Mouse (Mus musculus) urinary bladder, adult 2 months (tissue): ENCODE measurements around the gene Gm38431. TPM values are rescaled to one million over a fixed set of nuclear protein-coding genes. Genes with fewer than 3 reads are reported as not detected.

ENCODE experiments used
- DNase-seq: peaks from one replicate; pipeline ENCODE4 v3.0.0; 2022; ENCODE audit warnings: low spot score
- polyA plus RNA-seq: library from polyadenylated mRNA; depleted of rRNA; stranded (reverse); fragments of >200 nt; gene quantifications from 2 replicates; pipeline ENCODE4 v1.2.3, GENCODE M21; 2012; rRNA removed

Gm38431 gene
- polyA plus RNA-seq, result 1.3 and 1.8 TPM in 2 replicates

DNA sequence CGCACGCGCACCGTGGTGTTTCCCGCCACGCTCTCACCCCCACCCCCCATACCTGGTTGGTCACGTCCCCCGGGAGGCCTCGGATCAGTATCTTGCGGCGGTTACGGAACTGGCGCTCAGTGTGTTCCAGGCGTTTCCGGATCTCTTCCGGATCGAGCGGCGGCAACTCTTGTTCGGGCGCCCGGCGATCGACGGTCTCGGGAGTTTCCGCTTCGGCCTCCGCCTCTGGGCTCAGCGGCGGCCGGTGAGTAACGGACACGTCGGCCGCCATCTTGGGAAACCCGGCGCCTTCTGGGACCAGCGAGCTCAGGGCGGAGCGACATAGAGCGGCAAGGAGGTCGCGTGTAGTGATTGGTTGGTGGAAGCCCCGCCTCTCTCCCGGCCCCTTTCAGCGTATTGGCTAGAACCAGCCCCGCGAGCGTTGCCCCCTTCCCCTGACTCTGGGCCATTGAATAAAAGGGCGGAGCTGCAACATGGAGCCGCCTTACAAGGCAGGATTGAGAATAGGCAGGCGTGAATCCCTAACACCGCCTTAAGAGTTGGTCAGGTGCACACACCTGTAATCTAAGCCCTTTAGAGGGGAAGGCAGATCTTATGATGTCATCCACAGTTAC lies at the start of gene Gm38431, which contains the start of gene Raver1:
TSS of gene Gm38431 (minus strand) at position 291 of the 614 bp plus-strand sequence.
TSS of gene Raver1 (minus strand) at position 302 of the 614 bp plus-strand sequence.
- DNase-seq, result peak; percentile 90

DNA sequence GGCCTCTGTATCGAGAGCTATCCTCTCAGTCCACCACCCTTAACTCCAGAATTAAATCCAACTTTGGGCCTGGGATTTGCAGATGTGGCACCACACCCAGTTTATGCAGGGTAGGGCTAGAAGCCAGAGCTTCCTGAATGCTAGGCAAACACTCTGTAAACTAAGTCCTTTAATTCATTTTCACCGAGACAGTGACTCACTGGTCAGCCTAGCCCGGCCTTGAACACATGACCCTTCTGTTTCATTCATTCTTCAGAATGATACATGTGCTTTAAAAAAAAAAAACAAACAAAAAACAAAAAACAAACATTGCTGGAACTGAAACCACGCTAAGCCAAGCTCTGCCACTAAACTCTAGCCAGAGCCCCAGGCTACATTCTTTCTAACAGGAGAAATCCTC lies 46.6 kb upstream of the Gm38431 start:
- no peak for DNase-seq

DNA sequence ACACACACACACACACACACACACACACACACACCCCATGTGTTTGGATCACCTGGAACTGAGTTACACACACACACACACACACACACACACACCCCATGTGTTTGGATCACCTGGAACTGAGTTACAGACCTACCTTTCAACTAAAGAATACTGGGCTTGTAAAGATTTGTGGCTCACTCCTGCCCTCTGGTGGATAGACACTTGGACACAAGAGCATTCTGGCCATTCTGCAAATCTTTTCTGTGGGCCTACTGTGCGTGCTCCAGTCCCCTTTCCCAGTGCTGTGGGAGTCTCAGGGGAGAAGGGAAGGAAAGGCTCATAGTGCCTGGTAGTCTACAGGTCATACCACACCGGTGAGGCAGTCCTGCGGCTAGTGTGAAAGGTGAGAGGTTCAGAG lies 45.4 kb upstream of the Gm38431 start:
- no peak for DNase-seq

DNA sequence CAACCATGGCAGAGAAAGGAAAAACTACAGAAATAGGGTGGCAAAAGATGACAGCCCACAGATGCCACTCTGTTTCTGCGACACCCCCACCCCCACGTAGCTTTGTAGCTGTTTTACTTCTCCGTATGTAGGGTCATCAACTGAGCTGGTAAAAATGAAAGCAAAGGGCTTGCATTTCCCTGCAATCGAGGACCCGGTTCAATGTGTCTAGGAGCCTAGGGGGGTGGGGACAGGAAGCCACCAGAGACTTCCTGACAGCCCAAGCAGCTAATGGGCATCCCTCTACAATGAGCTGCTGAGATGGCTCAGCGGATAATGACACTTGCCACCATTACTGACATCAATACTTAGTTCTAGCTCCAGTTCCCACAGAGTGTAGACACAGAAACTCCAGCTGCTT lies 44.6 kb upstream of the Gm38431 start:
- no peak for DNase-seq

DNA sequence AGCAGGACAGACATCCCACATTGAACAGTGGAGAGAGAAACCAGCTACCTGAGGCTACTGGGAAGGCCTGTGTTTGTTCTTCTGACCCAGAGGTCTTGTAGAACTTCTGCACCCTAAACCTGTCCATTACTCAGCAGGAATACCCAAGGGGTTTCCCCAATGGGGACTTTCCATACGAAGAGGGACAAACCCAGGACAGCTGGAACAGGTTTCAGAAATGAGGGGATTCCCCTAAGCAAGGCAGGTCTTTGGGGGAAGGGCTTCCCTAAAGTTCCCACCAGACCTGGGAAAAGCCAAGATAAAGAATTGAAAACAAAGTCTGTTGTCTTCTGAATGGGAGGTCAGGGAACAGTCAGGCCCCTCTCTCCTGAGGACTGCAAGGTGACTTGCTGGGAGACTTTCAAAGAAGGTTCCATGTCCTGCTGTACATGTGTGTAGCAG lies 44.2 kb upstream of the Gm38431 start:
- DNase-seq, result no peak

DNA sequence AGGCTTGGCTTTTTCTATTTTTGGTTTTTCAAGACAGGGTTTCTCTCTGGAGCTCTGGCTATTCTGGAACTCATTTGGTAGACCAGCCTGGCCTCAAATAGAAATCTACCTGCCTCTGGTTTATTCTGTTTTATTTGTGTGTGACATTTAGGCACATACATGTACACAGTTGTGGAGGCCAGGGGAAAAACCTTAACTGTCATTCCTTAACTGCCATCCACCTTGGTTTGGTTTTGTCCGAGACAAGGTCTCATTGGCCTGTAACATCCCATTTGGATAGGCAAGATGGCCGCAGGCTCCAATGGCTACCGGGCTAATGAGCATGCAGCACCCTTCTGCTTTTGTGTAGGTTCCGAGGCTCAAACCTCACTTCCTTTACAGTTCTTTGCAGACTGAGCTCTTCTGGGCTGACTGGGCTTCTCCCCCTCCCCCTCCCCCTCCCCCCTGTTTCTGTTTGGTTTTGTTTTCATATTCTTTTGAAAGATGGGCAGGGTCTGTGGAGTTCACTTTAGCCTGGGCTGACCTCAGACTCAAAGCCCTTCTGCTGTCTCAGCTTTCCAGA lies 43.6 kb upstream of the Gm38431 start:
- no peak for DNase-seq

DNA sequence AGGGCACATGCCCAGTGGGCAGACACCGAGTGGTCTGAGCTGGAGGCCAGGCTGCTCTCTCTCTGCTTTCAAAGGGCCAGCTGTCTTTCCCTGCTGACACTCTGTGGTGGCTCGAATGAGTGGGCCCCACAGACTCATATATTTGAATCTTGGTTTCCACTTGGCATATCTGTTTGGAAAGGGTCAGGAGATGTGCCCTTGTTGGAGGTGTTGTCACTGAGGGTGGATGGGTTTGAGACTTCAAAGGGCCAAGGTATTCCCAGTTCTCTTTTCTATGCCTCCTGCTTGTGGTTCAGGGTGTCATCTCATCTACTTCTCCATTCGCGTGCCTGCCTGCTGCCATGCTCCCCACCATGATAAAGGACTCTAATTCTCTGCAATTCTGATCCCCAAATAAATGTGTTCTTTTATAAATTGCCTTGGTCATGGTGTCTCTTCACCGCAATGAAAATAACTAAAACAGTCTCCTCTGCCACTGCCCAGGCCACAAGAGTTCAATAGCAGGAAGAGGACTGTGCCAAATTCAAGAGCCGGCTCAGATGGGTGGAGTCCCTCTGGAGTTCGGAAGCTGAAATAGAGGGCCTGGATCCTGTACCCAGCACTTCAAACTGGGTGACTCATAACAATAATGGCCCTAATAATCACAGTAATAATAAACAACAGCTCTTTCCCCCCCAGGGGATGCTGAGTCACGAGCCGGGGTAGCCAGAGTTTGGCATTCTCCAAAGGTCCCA lies 43.0 kb upstream of the Gm38431 start:
- no peak for DNase-seq

DNA sequence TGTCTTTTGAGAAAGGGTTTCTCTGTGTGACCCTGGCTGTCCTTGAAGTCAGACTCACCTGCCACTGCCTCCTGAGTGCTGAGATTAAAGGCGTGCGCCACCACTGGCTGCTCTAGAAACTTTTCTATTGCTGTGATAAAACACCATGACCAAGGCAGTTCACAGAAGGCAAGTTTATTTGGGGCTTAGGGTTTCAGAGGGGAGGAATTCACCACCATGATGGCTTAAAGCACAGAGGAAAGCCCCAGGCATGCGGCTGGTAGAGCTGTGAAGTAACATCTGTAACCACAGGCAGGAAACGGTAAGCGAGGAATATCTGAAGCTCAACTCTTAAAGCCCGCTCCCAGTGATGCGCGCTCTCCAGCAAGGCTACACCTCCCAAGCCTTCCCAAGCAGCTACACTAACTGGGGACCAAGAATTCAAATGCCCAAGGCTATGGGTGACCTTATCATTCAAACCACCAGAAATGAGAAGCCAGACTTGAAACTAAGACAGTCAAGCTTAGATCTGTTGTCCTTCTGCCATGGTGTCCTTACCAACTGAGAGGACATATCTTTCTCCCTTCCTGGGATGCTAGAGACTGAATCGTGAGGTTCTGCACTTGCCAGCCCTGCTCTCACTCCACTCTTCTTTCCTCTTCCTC lies 41.4 kb upstream of the Gm38431 start:
- no peak for DNase-seq

DNA sequence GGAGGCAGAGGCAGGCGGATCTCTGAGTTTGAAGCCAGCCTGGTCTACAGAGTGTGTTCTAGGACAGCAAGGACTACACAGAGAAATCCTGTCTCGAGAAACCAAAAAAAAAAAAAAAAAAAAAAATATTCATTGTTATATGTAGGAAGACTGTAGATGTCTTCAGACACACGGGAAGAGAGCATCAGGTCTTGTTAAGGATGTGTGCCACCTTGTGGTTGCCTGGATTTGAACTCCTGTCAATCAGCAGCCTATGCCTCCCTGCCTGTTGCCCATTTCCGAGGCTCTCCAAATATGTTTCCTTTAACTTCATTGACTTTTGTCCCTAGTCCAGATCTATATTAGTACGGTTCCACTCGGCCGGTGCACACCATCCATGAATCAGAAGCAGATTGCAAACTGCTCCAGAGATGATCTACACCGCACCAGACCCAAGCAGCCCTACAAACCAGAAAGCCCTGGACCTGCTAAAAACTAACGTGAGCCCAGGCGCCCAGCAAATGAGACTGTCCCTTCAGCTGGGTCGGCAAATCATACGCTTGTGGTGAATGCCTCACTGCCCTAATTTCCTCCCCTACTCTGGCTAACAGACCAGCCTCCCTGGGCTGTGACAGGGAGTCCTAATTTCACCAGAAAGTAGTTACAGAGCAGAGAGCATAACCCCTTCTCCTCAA lies 40.4 kb upstream of the Gm38431 start:
- DNase-seq, result no peak

DNA sequence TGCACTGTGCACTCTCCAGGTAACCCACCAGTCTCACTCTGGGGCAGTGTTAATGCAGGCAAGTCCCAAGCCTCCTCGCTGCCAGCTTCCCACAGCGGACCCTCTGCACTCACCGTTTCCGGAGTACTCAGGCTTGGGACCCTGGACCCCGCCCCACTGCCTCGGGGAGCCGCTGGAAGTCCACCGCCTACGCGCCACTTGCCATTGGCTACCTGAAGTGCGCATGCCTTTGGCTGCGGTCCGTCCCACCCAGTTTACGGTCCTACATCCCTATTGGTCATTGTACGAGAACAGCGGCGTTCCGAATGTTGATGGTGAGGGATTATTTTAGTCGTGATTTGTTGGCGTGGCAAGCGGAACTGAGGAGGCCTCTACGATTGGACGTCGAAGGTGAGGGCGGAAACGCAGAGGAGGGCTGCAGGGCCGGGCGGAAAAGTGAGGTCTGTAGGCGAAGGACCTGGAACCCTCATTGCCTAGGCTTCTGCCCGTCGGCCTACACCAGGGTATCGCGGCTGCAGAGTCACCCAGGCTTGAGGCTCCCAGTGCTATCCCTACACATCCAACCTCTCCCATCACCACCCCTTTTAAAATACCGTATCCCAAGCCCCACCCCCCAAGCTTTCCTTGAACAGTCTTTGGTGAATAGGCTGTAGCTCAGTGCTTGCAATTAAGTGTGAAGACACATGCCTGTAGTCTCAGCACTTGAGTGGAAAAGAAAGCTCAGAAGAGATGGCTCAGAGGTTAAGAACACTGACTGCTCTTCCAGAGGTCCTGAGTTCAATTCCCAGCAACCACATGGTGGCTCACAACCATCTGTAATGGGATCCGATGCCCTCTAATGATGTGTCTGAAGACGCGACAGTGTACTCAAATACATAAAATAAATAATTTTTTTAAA lies 39.5 kb upstream of the Gm38431 start, which contains the start of gene Tyk2:
TSS of gene Tyk2 (minus strand) at position 185 of the 898 bp plus-strand sequence.
- DNase-seq, result peak; percentile 75

DNA sequence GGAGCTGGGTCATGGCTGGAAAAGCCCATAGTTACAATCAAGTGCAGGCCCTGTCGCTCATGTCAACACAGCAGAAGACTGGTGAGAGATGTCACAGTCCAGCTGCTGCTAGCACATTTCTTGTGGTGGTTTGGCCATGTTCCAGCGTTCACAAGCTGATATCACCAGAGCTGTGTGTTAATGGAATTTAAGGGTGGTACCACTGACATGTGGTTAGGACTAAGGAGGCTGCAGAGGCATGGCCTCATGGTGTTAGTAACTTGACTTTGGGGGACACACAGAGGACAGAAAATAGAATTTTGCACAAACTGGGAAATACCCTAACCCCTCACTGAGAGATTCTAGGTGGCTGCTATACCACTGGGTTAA lies 34.4 kb upstream of the Gm38431 start:
- DNase-seq, result no peak

DNA sequence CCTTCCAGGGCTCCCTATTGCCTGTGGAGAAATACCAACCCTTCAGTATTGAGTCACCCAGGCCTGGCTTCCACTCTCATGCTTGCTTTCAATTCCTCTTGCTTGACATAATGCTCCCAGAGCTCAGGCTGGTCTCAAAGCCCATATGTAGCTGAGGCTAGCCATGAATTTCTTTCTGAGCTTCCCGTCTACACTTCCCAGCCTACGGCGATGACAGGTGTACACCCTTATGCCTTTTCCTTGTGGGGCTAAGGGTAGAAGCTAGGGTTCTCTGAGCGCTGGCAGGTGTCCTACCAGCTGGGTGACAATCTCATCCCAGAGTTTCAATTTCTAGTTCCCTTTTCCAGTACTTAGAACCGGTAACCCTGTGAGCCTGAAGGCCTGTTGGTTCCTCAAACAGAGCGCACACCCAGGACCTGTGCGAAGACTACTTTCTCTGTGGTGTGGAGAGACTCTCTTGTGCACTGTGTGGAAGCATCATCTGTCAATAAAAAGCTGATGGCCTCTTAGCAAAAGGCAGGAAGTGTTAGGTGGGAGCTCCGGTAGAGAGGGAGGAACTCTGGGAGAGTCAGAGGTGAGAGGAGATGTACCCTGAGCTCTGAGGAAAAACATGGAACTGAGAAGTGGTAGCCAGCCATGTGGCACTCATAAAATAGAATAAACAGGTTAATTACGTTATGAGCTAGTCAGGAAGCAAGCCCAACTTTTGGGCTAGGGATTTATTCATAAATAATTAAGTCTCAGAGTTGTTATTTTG lies 33.9 kb upstream of the Gm38431 start:
- no peak for DNase-seq

DNA sequence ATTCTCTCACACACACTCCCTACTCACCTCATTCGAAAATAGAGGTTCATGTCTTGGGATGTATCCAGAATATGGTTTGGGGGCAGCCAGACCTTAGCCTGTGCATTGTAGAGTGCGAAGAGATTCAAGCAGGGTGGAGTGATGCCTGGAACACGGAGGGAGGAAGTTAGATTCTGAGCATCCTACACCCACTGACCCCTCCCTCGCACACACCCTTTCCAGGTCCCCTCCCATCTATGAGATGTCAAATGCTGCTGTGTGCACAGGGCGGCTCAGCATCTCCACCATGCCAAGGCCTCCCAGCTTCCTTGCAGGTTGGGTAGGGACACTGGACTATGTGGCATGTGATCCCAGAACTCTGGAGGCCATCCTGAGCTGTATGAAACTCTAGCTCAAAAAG lies 33.0 kb upstream of the Gm38431 start:
- no peak for DNase-seq

DNA sequence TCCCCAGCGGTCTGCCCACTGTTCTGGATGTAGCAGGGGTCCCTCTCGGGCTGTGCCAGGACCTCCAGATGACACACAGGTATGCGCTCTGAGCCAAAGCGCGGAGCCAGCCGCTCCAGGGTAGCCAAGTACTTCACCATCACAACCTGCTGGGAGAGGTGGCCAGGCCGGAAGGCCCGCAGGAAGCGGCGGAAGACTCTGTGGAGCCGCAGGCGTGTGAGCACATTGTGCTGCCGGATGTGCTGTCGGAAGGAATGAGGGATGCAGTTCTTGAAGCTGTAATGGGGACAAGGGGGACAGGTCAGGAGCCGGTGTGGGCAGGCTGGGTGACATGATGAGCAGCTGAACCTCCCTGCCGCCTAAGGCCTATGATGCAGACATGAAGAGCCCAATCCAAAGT lies 29.7 kb upstream of the Gm38431 start:
- no peak for DNase-seq

DNA sequence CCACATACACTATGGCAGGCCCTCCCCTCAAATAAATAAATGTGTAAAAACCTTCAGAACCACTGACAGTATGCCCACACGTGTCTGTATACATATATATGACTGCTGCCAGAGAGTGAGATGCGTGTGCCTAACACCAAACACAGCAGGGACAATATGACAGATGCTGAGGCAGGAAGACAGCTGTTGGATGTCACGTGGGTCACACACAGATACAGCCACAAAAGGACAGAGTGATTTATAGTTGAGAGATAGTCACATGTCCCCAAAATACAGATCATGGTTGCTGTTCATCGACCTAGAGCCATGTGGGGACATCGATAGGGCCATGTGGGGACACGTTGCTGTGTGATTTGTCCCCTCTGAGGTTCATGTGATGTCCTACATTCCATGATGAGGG lies 25.3 kb upstream of the Gm38431 start:
- no peak for DNase-seq

DNA sequence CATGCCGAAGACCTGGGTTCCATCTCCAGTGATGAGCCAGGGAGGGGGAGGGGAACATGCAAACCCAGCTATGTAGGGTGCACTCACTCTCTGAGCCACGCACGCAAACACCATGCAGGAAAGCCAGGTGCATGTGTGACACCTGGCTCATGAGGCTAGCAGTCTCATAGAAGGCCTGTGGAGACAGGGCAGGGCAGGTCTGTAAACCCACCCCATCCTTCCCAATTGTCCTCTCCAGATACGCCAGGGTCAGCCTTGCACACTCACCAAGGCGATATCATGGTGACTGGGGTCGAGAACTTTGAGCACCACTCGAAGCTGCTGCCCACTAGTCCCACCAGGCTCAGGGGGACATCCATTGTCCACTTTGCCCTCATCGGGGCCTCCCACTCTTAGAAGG lies 23.3 kb upstream of the Gm38431 start:
- DNase-seq, result no peak

DNA sequence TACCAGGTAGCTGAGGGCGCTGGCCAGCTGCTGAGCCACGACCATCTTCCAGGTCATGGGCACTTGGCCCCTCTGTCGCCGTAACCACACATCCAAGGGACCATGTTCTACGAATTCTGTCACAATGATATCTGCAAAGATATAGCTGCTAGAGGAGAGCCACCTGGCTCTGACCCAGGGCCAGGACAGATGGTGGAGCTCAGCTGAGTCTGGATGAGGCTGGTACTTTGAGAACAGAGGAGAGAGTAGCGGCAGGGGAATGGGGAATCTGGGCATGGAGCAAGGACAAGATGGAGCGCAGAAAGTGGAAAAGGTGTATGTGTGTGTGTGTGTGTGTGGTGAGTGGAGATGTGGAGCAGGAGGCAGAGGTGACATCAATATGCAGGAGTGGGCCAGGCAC lies 22.4 kb upstream of the Gm38431 start:
- DNase-seq, result no peak

DNA sequence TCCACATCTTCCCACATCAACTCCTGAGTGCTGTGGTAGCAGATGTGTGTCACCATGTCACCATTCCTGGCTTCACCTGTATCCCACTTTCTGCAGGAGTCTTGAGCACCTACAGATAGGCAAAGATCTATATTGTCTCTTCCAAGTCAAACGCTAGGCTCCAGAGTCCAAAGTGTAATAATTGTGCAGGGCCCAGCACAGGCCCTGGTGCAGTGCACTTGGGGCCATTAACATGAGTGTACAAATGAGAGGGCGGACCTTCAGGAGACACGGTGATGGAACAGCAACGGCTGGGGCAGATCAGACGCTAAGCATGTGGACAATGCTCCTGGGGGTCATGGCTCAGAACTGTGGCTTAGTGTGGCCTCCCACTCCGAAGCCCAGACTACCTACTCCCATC lies 22.0 kb upstream of the Gm38431 start:
- DNase-seq, result no peak

DNA sequence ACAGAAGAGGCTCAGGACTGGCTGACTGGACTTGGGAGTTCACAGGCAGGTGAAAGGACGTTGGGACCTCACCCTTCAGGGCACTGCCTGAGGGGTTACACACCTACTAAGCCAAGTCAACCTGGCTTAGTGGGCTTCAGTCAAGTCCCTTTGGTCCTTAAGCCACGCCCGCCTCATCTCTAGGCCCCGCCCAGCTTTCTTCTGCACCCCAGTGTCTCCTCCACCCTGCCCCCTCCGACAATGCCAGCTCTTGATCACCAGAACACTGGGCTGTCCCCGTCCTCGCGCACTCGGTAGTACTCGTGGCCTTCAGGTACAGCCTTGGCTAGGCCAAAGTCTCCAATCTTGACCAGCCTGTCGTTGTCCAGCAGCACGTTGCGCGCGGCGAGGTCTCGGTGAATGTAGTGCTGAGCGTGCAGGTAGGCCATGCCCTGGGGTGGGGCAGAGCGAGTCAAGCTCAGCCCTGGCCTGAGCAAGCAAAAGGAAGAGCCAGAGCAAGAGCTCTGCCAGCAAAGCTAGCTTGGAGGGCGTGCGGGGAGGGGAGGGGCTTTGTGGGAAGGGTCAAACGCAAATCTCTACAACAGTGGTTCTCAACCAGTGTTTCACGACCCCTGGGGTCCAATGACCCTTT lies 15.9 kb upstream of the Gm38431 start:
- no peak for DNase-seq
